Mouse (Mus musculus) CD8-positive naive resting alpha-beta T cell, adult 2 months (primary cell): ENCODE results near the gene Myo18b.

Experiments
- DNase-seq, 2 experiments: peaks; one replicate each; pipeline ENCODE4 v3.0.0; 2022; ENCODE audit warnings: low read depth in 2 of 2, low spot score in 2 of 2

Myo18b gene

GRCm38 (mm10) chr5:112822426-112822825, 73.7 kb downstream of the Myo18b start:
- DNase-seq = no peak

GRCm38 (mm10) chr5:112815051-112815450, 81.1 kb downstream of the Myo18b start:
- no peak for DNase-seq

GRCm38 (mm10) chr5:112807629-112808028, 88.5 kb downstream of the Myo18b start:
- no peak for DNase-seq

- DNase-seq = no peak
Observed at GRCm38 (mm10) chr5:112796086-112796485, 100.1 kb downstream of the Myo18b start.

- DNase-seq = no peak
Observed at GRCm38 (mm10) chr5:112791792-112792780, 104.1 kb downstream of the Myo18b start.

- DNase-seq = no peak
Observed at GRCm38 (mm10) chr5:112790376-112791111, 105.6 kb downstream of the Myo18b start.

GRCm38 (mm10) chr5:112788441-112788840, 107.7 kb downstream of the Myo18b start:
- DNase-seq = no peak

- no peak for DNase-seq
Observed at GRCm38 (mm10) chr5:112786788-112787187, 109.4 kb downstream of the Myo18b start.

- DNase-seq = no peak
Observed at GRCm38 (mm10) chr5:112786031-112786430, 110.1 kb downstream of the Myo18b start.

GRCm38 (mm10) chr5:112781719-112782118, 114.4 kb downstream of the Myo18b start:
- DNase-seq = no peak

- DNase-seq = no peak
Observed at GRCm38 (mm10) chr5:112781231-112781630, 114.9 kb downstream of the Myo18b start.

- DNase-seq = no peak
Observed at GRCm38 (mm10) chr5:112780383-112780782, 115.8 kb downstream of the Myo18b start.

- DNase-seq = no peak
Observed at GRCm38 (mm10) chr5:112776781-112777405, 119.3 kb downstream of the Myo18b start.

- DNase-seq = no peak
Observed at GRCm38 (mm10) chr5:112773429-112773828, 122.7 kb downstream of the Myo18b start.

GRCm38 (mm10) chr5:112771376-112771901, 124.7 kb downstream of the Myo18b start:
- no peak for DNase-seq

GRCm38 (mm10) chr5:112769721-112770119, 126.4 kb downstream of the Myo18b start:
- DNase-seq = no peak

- no peak for DNase-seq
Observed at GRCm38 (mm10) chr5:112769020-112769720, 127.0 kb downstream of the Myo18b start.

- no peak for DNase-seq
Observed at GRCm38 (mm10) chr5:112768556-112768955, 127.6 kb downstream of the Myo18b start.

GRCm38 (mm10) chr5:112761415-112762075, 134.6 kb downstream of the Myo18b start:
- no peak for DNase-seq

- DNase-seq = no peak
Observed at GRCm38 (mm10) chr5:112755581-112755980, 140.6 kb downstream of the Myo18b start.
